27 mouse cellular contexts compared by ENCODE assay signal in the genomic region with DNA sequence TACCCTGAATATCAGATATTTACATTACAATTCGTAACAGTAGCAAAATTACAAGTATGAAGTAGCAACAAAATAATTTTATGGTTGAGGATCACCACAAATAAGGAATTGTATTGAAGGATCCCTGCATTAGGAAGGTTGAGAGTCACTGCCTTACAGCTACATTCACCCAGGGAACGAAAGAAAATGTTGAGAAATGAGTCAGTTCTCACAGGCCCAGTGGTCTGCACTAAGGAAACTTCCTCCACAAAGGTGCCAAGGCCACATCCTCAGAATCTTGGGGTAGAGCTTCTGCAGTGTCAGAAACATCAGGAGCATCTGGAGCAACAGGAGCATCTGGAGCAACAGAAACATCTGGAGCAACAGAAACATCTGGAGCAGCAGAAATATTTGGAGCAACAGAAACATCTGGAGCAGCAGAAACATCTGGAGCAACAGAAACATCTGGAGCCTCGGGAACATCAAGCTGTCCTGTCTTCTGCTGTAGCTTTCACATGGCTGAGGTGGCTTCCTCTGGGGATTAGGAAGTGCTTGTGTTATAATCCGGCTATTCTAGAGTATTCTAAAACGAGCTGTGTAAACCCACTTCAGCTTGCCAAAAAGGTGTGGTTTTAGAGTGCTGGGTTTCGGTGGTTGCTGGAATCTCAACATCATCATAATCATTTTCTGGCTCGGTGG. TPM values are rescaled to one million over a fixed set of nuclear protein-coding genes. Genes with fewer than 3 reads are reported as not detected.
"Had no signal": no experiment of that assay in that cellular context is flagged by ENCODE, and none has a peak within 500 bp of the region (broad histone marks: within the 10 kb centered on the region; RNA-seq: fewer than 3 reads in every experiment).

No protein-coding gene starts in this region.

- H3K36me3 ChIP-seq: limb, embryonic 12.5 days; liver, embryonic 12.5 days; liver, embryonic 15.5 days; lung, embryonic 15.5 days; midbrain, embryonic 15.5 days; neural tube, embryonic 12.5 days; neural tube, embryonic 15.5 days had no signal

- ATAC-seq: liver, embryonic 12.5 days; midbrain, embryonic 15.5 days had no signal

- H3K4me1 ChIP-seq: limb, embryonic 12.5 days; liver, embryonic 12.5 days; liver, embryonic 15.5 days; lung, embryonic 15.5 days; midbrain, embryonic 15.5 days; neural tube, embryonic 12.5 days; neural tube, embryonic 15.5 days had no signal

- H3K4me2 ChIP-seq: limb, embryonic 12.5 days; liver, embryonic 12.5 days; liver, embryonic 15.5 days; lung, embryonic 15.5 days; midbrain, embryonic 11.5 days; midbrain, embryonic 15.5 days; neural tube, embryonic 12.5 days; neural tube, embryonic 15.5 days had no signal

- H3K4me3 ChIP-seq: layer of hippocampus, adult 2 months; limb, embryonic 12.5 days; liver, embryonic 12.5 days; liver, embryonic 15.5 days; lung, embryonic 15.5 days; midbrain, embryonic 15.5 days; neural tube, embryonic 12.5 days; neural tube, embryonic 15.5 days had no signal

- H3K27me3 ChIP-seq: limb, embryonic 12.5 days; liver, embryonic 15.5 days; lung, embryonic 15.5 days; midbrain, embryonic 15.5 days; neural tube, embryonic 12.5 days; neural tube, embryonic 15.5 days had no signal

- DNase-seq: kidney, adult 2 months; kidney, postnatal 25 days; layer of hippocampus, adult 9-11 months; liver; lung, adult 18-20 months; lung, postnatal 10 days; lung, postnatal 36 days; right cerebral cortex, adult 18-20 months; right cerebral cortex, postnatal 14 days; spleen, adult 18-20 months; thymus, adult 2 months; thymus, postnatal 14 days had no signal

- H3K9me3 ChIP-seq: limb, embryonic 12.5 days; liver, embryonic 12.5 days; liver, embryonic 15.5 days; lung, embryonic 15.5 days; midbrain, embryonic 15.5 days; neural tube, embryonic 12.5 days; neural tube, embryonic 15.5 days had no signal

- H3K9ac ChIP-seq: limb, embryonic 12.5 days; liver, embryonic 12.5 days; liver, embryonic 15.5 days; lung, embryonic 15.5 days; midbrain, embryonic 15.5 days; neural tube, embryonic 12.5 days; neural tube, embryonic 15.5 days had no signal

- H3K27ac ChIP-seq: kidney, postnatal 0 days; layer of hippocampus, adult 2 months; limb, embryonic 12.5 days; liver, embryonic 12.5 days; liver, embryonic 15.5 days; lung, embryonic 15.5 days; midbrain, embryonic 15.5 days; neural tube, embryonic 12.5 days; neural tube, embryonic 15.5 days; stomach, postnatal 0 days had no signal

RNA-seq across cellular contexts. Expression of a gene that starts 21.4 kb away (rescaled TPM):
- total RNA-seq: layer of hippocampus, adult 2 months; layer of hippocampus, postnatal 25 days; left cerebral cortex, adult 18-20 months; left cerebral cortex, postnatal 36 days had no signal
- polyA plus RNA-seq: kidney, embryonic 14.5 days; limb, embryonic 12.5 days; midbrain, embryonic 11.5 days; midbrain, embryonic 15.5 days; neural tube, embryonic 12.5 days had no signal
